Mouse (Mus musculus) embryonic facial prominence, embryonic 14.5 days (tissue): ENCODE results near the gene Dtnb. TPM values are rescaled to one million over a fixed set of nuclear protein-coding genes. Genes with fewer than 3 reads are reported as not detected.

ENCODE experiments used
- ATAC-seq: fragments of 200-750 bp; cut with Nextera tagmentation; 2 replicates; pipeline ENCODE4 v1.8.0; 2017; ENCODE audit warnings: low read depth, moderate number of reproducible peaks, moderate TSS enrichment
- DNase-seq: peaks from one replicate; pipeline ENCODE4 v3.0.0-alpha.2; 2015; ENCODE audit warnings: low spot score
- H3K27ac ChIP-seq: fragments of 300-500 bp; sonication (generic); replicated peaks from 2 replicates; pipeline ENCODE4 v1.5.1; 2014; ENCODE audit warnings: low read depth, mild to moderate bottlenecking, low read length, moderate library complexity
- H3K27me3 ChIP-seq: fragments of 300-500 bp; sonication (generic); replicated peaks from 2 replicates; pipeline ENCODE4 v1.6.1; 2014; ENCODE audit warnings: low read length; ENCODE audit not compliant: control insufficient read depth, insufficient read depth
- H3K36me3 ChIP-seq: fragments of 300-500 bp; sonication (generic); 2 replicates; pipeline ENCODE4 v1.6.1; 2014; ENCODE audit warnings: low read length, mixed read lengths; ENCODE audit not compliant: control insufficient read depth, insufficient read depth
- H3K4me1 ChIP-seq: fragments of 300-500 bp; sonication (generic); 2 replicates; pipeline ENCODE4 v1.6.1; 2014; ENCODE audit warnings: antibody characterized with exemption, low read length; ENCODE audit not compliant: control insufficient read depth, insufficient read depth
- H3K4me2 ChIP-seq: fragments of 300-500 bp; sonication (generic); 2 replicates; pipeline ENCODE4 v1.6.1; 2014; ENCODE audit warnings: low read depth, mild to moderate bottlenecking, low read length, moderate library complexity, mixed read lengths
- H3K4me3 ChIP-seq: fragments of 300-500 bp; sonication (generic); 2 replicates; pipeline ENCODE4 v1.5.1; 2014; ENCODE audit warnings: low read depth, mild to moderate bottlenecking, low read length
- H3K9ac ChIP-seq: fragments of 300-500 bp; sonication (generic); 2 replicates; pipeline ENCODE4 v1.6.1; 2014; ENCODE audit warnings: low read depth, mild to moderate bottlenecking, low read length, moderate library complexity, mixed read lengths
- H3K9me3 ChIP-seq: fragments of 300-500 bp; sonication (generic); 2 replicates; pipeline ENCODE4 v1.6.1; 2016; ENCODE audit warnings: low read length; ENCODE audit not compliant: control insufficient read depth
- WGBS: fragments of 180-500 bp; shearing (Covaris S2); extraction: QIAGEN DNeasy Blood & Tissue Kit; methylation state at CpG from one replicate; pipeline ENCODE4 v1.1.7; 2014; 5-methylcytosine and 5-hydroxymethylcytosine counted together
- polyA plus RNA-seq: library from polyadenylated mRNA; unstranded; fragments of >200 nt; fragmentation: Nextera tagmentation; extraction: Ambion mirVana; gene quantifications from 2 replicates; pipeline ENCODE4 v1.2.1, GENCODE M21; 2014

Gene Dtnb
- polyA plus RNA-seq, 1 experiment from 2014 or later = 27.4 TPM

DNA sequence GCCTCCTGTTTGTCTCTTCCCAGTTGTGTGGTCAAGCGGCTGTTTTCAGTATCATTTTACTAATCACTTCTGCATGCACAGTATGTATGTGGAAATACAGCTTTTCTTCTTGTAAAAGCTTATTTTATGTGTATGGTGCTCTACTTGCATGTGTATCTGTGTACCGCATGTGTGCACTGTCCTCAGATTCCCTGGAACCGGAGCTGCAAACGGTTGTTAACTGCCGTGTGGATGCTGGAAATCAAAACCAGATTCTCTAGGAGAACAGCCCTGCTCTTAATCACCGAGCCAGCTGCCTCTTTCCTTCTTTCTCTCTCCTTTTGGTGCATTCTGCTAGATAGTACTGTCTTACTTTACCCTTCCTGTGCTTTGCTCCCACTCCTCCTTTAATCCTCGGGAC lies 39.7 kb downstream of the Dtnb start:
- Histone ChIP-seq H3K4me2 (no peak overlapping the region), H3K27me3 (no peaks in the 10 kb centered on the region), H3K9me3 (no peaks in the 10 kb centered on the region), H3K4me1 (peaks cover 6% of the 10 kb centered on the region), H3K4me3 (no peak overlapping the region), H3K36me3 (0 out of 2 replicates have a peak, but pooled peaks cover 7% of the 10 kb centered on the region), H3K27ac (no peak overlapping the region), H3K9ac (no peak overlapping the region)
- DNase-seq = peak; percentile 86
- 19% methylated on average over 7 of the region's 7 CpGs for WGBS
- peak; percentile 63; the same call in 1 of the 2 replicates for ATAC-seq

DNA sequence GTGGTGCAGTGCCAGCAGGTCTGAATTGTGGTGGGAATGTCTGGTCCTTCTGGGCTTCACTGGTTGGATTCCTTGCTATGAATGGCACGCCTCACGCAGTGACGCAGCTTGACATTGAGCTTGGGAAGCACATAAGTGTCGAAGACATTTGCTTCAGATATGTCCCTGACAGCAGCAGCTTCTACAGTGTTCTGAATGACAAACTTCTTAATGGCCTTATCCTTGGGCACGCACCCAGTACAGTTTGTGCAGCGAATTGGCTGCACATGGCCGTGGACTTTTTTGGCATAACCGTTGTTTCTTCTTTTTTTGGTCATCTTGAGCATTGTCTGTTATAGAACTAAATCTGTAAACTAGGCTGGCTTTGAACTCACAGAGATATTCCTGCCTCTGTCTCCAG lies 42.9 kb downstream of the Dtnb start:
- H3K4me2 ChIP-seq = no peak overlapping the region
- no peak for DNase-seq
- H3K27ac ChIP-seq = no peak overlapping the region
- no peak for ATAC-seq
- no peak overlapping the region for H3K4me3 ChIP-seq
- H3K27me3 ChIP-seq = no peaks in the 10 kb centered on the region
- no peak overlapping the region for H3K9ac ChIP-seq
- 95% methylated on average over 8 of the region's 8 CpGs for WGBS
- peaks cover 6% of the 10 kb centered on the region for H3K4me1 ChIP-seq
- no peaks in the 10 kb centered on the region for H3K9me3 ChIP-seq
- 0 out of 2 replicates have a peak, but pooled peaks cover 7% of the 10 kb centered on the region for H3K36me3 ChIP-seq

DNA sequence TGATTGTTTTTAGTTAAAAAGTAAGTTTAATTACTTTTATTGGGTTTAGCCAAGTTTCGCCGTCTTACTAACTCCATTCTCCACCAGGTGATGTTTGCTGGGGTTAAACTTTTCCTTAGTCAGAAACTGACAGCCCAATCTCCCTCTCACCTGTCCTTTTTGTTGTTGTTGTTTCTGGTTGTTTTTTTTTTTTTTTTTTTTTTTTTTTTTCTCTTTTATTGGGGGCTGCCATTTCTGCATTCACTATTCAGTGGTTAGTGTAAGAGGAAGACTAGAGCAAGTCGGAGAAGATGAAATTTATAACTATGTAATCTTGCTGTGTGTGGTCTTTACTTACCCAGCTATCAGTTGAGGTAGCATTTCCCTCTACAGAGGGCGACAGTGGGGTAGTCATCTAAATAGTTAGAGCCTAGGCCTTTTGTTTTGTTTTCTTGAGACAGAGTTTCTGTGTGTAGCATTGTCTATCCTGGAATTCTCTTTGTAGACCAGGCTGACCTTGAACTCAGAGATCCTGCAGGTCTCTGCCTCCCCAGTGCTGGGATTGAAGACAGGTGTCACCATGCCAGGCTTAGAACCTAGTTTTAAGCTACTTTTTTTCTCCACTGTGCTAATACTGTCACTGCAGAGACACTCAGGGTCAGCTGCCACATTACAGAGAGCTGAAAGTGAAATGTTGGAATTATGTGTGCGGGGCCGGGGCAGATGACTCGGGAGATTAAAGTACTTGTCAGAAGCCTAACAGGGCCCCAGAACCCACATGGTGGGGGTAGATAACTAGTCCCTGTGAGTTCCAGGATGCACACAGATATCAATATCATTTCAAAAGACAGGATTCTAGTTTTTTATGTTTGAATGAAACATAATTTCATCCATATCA lies 46.2 kb downstream of the Dtnb start:
- 88% methylated on average over 7 of the region's 7 CpGs for WGBS

DNA sequence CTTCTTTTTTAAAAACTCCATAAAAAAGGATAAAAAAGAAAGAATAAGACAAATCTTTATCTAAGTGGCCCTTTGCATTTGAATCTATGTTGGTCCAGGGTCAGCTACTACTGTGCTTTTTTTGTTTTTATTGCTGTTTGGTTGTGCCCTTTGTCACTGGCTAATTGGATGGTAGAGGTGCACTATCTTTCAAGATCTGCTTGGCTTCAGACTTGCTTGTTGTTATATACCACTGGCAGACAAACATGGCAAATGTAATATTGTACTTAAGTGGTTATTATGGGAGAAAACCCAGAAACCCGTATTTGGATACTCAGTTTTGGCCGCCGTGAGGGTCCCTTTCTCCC lies 46.8 kb downstream of the Dtnb start:
- Histone ChIP-seq H3K36me3 (0 out of 2 replicates have a peak, but pooled peaks cover 7% of the 10 kb centered on the region), H3K27ac (no peak overlapping the region), H3K9ac (no peak overlapping the region), H3K4me2 (no peak overlapping the region), H3K27me3 (no peaks in the 10 kb centered on the region), H3K9me3 (no peaks in the 10 kb centered on the region), H3K4me3 (no peak overlapping the region), H3K4me1 (no peaks in the 10 kb centered on the region)
- WGBS = 98% methylated on average over 3 of the region's 3 CpGs
- no peak for DNase-seq
- no peak for ATAC-seq

More for the DNA sequence above, 46.2 kb downstream of the Dtnb start:
- H3K27ac ChIP-seq = no peak overlapping the region
- no peak for DNase-seq
- H3K9ac ChIP-seq = no peak overlapping the region
- no peak overlapping the region for H3K4me2 ChIP-seq
- no peaks in the 10 kb centered on the region for H3K4me1 ChIP-seq
- no peak for ATAC-seq
- no peak overlapping the region for H3K4me3 ChIP-seq
- 0 out of 2 replicates have a peak, but pooled peaks cover 7% of the 10 kb centered on the region for H3K36me3 ChIP-seq
- no peaks in the 10 kb centered on the region for H3K9me3 ChIP-seq
- no peaks in the 10 kb centered on the region for H3K27me3 ChIP-seq

DNA sequence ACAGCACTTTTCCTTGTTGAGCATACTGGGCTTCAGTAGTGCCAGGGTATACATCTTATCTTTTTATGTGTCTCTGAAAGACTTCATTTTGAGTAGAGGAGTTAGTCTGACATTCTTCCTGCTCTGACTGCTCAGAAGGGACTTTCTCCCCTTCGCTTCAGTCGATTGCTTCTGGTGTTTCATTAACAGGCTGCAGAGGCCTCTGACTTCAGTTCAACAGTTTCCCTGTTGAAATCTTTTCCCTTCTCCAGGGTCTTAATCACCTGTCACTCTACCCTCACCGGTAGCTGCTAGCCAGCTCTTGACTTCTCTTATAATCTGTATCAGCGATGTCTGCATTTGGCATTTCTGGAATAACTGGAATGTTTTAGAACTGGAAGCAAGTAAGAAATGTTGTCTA lies 54.7 kb downstream of the Dtnb start:
- WGBS = 72% methylated on average over 4 of the region's 4 CpGs
- Histone ChIP-seq H3K4me1 (no peaks in the 10 kb centered on the region), H3K36me3 (no peaks in the 10 kb centered on the region), H3K4me2 (no peak overlapping the region), H3K27ac (no peak overlapping the region), H3K27me3 (no peaks in the 10 kb centered on the region), H3K4me3 (no peak overlapping the region), H3K9me3 (no peaks in the 10 kb centered on the region), H3K9ac (no peak overlapping the region)
- ATAC-seq (no peak), DNase-seq (no peak)

DNA sequence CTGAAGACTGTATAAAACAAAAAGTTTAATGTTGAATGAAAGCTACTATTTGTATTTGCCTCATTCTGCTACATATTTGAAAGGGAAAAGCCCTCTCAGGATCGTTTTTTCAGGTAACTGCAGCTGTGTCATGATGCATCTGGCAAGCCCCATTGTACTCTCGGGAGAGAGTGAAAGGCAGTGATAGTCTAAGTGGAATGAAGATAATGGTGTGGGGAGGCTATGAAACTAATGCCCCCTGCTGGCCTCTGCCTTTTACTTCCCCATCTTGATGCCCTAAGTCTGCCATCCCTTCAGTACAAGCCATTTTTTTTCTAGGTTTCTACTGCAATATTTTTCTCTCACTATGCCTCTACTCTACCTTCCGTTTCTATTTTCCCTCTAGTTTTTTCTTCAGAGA lies 69.8 kb downstream of the Dtnb start:
- no peak overlapping the region for H3K4me3 ChIP-seq
- peak; percentile 22 for DNase-seq
- no peak for ATAC-seq
- no peak overlapping the region for H3K9ac ChIP-seq
- H3K4me2 ChIP-seq = no peak overlapping the region
- H3K27ac ChIP-seq = no peak overlapping the region
- 47% methylated on average over 3 of the region's 3 CpGs for WGBS
- no peaks in the 10 kb centered on the region for H3K4me1 ChIP-seq
- no peaks in the 10 kb centered on the region for H3K9me3 ChIP-seq
- no peaks in the 10 kb centered on the region for H3K36me3 ChIP-seq
- H3K27me3 ChIP-seq = no peaks in the 10 kb centered on the region

DNA sequence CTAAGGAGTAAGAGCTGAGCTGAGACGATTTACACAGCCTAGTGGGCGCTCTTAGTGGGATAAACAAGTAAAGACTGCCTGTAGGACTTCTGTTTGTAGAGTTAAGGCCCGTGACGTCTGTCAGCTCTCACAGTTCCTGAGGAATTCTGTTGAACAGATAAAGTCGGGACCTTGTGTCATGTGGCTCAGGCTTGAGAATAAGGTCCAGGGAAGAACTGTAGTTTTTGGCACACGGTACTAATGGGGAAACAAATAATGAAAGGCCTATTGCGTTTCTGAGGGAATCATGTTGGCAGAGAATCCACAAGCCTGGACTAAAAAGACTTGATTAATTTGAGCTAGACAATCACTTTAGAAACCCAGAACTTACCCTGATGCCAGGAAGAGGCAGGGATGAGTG lies 84.6 kb downstream of the Dtnb start:
- WGBS = 73% methylated on average over 7 of the region's 7 CpGs
- no peak overlapping the region for H3K9ac ChIP-seq
- ATAC-seq (no peak), DNase-seq (no peak)
- H3K27me3 ChIP-seq = no peaks in the 10 kb centered on the region
- H3K36me3 ChIP-seq = no peaks in the 10 kb centered on the region
- H3K4me1 ChIP-seq = no peaks in the 10 kb centered on the region
- no peaks in the 10 kb centered on the region for H3K9me3 ChIP-seq
- no peak overlapping the region for H3K4me2 ChIP-seq
- H3K4me3 ChIP-seq = no peak overlapping the region
- no peak overlapping the region for H3K27ac ChIP-seq

DNA sequence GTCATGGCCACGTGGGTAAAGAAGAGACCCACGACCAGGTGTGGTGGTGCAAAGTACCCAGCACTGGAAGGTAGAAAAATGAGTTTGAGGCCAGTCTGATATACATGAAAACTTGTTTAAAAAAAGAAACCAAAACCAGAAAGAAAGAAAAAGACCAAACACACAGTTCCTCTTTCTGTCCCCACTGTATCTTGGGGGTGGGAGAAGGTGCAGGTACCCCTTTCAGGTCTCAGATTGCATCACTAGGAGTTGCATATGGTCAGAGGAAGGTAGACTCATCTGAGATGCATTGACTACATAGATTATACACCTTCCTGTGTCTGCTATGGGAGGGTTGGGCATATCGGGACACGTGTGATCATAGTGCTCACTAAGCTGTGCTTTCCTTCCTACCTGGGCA lies 85.1 kb downstream of the Dtnb start:
- 88% methylated on average over 4 of the region's 4 CpGs for WGBS
- Histone ChIP-seq H3K4me2 (no peak overlapping the region), H3K9me3 (no peaks in the 10 kb centered on the region), H3K36me3 (no peaks in the 10 kb centered on the region), H3K9ac (no peak overlapping the region), H3K27ac (no peak overlapping the region), H3K4me1 (no peaks in the 10 kb centered on the region), H3K27me3 (no peaks in the 10 kb centered on the region), H3K4me3 (no peak overlapping the region)
- DNase-seq = no peak
- no peak for ATAC-seq

DNA sequence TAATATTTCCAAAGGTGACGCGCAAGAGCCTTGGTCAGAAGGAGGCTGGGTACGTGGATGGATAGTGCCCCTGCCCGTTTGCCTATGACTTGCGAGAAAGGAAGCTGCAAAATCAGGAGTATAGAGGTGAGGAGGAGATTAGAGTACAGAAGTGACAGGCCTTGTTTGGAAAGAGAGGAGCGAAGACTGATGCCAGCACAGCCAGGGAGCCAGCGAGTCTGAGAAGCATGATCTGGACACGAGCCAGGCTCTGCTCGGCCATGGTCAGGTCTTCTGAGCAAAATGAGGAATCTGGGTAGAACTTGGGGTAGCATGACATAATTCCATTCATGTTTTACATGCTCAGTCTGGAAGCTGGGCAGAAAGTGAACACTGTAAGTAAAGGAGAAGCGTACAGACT lies 85.6 kb downstream of the Dtnb start:
- Histone ChIP-seq H3K27ac (no peak overlapping the region), H3K36me3 (no peaks in the 10 kb centered on the region), H3K4me1 (no peaks in the 10 kb centered on the region), H3K9me3 (no peaks in the 10 kb centered on the region), H3K4me3 (no peak overlapping the region), H3K9ac (no peak overlapping the region), H3K27me3 (no peaks in the 10 kb centered on the region), H3K4me2 (no peak overlapping the region)
- DNase-seq (no peak), ATAC-seq (no peak)
- 86% methylated on average over 10 of the region's 10 CpGs for WGBS
